Mouse (Mus musculus): ENCODE results near the gene Arhgap21.

The Arhgap21 gene

DNA sequence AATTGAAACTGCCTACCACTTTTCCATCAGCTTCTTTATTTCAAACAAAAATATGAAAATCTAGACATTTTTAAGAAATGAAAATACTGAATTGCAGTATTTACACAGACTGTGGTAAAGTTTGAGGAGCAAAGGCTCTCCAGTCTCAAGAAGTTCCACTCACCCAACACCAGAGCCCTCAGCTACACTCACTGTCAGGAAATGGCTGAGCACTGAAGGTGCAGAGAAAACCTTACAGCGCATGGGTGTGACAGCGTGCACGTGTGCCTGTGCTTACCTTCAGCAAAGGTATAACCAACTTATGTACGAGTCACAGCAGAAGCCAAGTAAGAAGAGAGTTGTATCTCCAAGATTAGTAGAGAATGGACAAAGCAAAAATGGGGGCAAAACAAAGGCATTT, 66.8 kb downstream of the Arhgap21 start:
- no peak for DNase-seq (ENCODE audit: low read depth in 2 of 2, low spot score in 2 of 2)

DNA sequence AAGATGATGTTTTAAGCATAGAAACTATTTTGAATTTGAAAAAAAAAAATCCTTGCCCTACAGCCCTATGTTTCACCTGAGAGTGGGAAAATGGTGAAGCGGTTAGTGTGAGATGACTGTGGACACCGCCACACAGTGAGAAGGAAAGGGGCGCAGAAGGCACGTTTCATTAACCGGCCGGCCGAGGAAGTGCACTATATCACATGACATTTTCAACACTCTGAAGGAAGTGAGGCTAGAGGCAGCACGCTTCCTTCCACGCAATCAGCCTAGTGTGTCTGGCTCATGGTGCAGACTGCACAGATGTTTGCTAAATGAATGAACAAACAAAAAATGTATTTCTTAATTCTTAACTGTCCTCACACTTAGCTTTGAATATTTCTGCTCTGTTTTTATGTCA, 69.4 kb downstream of the Arhgap21 start:
- DNase-seq (ENCODE audit: low read depth in 2 of 2, low spot score in 2 of 2): peak in 1 of 2 experiments; percentile 5

DNA sequence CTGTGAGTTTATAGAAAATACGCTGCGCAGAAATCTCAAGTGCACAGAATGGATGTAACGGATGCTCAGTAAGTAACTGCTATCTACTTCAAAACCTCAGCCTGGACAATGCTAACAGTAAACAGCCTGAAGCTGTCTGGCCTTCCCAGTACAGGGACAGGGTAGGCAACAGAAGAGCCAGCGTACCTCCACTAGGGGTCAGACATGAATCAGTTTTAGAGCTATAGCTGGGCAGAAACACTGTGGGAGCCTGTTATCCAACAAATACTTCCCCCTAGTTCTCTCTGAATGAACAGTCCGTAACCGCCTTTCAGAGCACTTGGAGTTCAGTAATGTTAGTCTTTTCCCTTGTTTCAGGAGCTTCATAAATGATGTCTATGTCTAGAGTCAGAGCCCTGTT, 70.0 kb downstream of the Arhgap21 start:
- DNase-seq (ENCODE audit: low read depth in 2 of 2, low spot score in 2 of 2): peak; percentile 52 to 69

DNA sequence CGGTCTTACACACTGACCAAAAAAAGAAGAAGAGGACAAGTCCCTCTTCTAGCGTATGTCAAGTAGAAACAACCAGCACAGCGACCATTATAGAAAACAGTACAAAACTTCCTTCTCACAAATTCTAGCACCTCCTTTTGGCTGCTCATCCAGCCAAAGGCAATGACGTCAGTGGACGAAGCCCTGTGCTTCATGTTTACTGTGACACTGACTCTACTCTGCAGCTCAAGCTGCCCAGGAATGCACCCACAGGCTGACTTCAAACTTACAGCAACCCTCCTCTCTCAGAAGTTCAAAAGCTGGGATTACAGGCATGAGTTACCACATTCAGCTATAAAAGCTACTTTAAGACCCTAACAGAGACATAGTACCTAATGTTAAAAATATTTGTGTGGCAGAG, 72.2 kb downstream of the Arhgap21 start:
- DNase-seq (ENCODE audit: low read depth in 2 of 2, low spot score in 2 of 2): no peak

DNA sequence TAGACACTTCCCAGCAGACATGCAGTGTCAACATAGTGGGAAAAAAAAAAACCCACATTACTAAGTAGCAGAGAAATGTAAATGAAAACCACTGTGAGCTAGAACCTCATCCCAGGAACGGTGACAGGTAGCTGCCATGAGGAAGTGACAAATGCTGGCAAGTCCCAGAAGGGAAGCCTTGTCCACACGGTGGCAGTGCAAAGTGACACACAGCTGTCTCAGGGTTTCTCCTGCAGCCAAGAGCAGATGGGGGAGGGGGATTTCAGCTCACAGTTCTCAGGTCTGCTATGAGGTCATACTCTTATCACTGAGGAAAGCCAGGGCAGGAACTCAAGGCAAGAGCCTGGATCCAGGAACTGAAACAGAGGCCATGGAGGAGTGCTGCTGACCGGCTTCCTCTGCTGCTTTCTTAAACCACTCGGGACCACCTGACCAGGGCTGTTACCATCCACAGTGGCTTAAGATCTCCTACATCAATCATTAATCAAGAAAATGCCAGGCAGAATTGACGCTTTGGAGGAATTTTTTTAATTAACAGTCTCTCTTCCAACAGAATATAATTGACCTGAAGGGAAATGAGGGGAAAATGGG, 74.5 kb downstream of the Arhgap21 start:
- DNase-seq (ENCODE audit: low read depth in 2 of 2, low spot score in 2 of 2): no peak

DNA sequence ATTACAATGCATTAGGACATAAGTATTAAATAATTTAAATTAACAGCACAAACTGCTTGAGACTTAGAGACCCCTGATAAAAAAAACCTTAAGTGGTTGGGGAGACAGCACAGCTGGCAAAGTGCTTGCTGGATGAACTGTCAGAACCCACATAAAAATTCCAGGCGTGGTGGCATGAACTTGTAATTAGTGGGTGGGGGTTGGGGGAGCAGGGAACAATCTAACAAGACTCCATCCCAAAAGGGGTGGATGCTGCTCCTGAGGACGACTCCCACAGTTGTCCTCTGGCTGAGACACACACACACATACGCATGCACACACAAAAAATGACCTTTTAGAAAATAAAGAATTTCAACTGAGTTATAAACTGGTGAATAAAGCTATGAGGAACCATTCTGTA, 79.9 kb downstream of the Arhgap21 start:
- no peak for DNase-seq (ENCODE audit: low read depth in 2 of 2, low spot score in 2 of 2)

DNA sequence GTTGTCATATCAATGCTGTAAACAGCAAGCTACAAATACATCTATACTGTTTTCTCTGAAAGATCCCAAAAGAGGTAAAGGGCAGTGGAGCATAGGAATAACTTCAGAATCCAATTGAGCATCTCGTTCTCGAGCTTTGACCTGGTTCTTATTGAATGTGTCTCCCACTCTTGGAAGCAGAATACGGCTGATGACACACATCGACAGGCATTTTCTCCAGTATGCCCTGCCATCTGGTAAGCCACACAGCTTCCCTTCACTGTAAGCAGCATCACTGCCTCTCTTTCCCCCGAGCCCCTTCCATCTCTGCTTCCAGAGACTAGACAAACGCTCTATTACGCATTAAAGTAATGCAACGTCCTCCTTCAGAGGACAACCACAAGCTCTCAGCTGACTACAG, 85.4 kb downstream of the Arhgap21 start:
- DNase-seq (ENCODE audit: low read depth in 2 of 2, low spot score in 2 of 2): no peak

DNA sequence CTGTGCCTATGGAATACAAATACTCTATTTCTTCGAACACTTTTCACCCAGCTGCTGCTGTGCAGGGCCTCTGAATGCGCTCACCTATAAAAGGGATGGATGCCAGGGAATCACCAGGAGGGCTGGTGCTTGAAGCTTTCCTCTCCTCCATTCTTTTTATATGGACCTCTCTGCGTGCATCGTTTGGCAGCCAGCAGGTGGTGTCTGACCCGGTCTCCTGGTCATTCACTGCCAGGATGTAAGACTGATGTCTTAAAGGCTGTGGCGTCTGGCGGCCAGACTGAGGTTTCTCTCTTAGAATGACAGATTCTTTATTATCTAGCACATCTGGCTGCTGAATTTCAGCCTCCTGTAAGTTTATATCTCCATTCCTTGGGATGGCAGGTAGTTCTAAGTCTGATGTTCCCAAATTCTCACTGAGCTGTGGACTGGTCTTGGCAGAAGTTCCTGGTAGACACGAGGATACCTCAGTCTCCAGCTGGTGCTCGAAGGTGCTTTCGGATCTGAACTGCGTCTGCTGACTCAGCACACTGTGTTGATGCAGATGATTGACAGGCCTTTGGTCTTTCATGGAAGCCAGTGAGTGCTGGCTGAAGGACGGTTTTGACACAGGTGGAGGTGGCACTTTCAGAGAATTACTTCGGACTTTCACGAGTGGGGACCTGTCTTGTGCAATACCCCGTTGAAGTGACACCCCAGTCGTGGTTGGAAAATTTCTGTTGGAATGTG, 88.6 kb downstream of the Arhgap21 start:
- DNase-seq (ENCODE audit: low read depth in 2 of 2, low spot score in 2 of 2): no peak

DNA sequence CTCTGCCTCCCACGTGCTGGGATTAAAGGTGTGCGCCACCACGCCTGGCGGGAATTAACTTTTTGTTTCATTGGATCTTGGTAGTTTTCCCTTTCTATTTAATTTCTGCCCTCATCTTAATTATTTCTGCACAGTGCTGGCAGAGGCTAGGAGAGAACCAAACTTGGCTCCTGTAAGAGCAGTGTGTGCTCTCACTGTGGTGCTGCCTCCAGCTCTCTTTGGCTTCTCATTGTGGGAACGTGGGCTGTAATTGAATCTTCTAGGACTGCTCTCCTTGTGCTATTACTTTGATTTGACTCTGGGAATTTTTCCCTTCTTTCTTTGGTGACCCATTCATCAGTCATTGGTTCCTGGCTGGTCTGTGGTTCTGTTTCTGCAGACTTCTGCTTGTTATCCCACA, 94.1 kb downstream of the Arhgap21 start:
- no peak for DNase-seq (ENCODE audit: low read depth in 2 of 2, low spot score in 2 of 2)

DNA sequence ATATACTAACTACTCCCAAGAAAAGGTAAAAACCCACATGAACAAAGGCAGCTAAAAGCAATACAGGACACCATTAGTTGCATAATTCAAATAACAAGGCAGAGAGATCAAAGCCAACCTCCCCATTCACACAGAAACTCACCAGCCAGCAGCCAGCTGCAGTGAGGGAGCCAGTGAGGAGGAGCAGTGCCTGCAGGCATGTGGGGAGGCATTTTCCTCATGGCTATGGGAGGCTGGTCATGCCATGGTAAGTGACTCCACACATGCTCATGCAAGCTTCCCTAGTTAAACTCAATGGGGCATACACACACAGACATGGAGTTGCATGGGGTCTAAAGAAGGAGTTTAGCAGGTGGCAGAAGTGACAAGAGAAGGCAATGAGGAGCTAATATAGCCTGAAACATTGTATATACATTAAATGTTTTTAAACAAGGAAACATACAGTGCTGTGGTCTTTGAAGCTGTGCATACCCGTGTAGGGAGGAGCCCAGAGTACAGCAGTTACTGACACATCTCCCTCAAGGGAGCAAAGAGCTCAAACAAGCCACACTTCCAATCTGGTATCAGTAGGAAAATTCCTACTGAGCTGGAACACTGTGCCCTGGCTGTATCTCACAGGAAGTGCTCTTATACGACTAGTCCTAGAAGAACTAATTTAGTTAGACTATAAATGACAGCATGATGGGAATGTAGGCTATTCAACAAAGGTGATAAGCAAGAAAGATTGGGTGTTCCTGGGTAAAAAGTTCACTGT, 99.3 kb downstream of the Arhgap21 start:
- DNase-seq (ENCODE audit: low read depth in 2 of 2, low spot score in 2 of 2): no peak

DNA sequence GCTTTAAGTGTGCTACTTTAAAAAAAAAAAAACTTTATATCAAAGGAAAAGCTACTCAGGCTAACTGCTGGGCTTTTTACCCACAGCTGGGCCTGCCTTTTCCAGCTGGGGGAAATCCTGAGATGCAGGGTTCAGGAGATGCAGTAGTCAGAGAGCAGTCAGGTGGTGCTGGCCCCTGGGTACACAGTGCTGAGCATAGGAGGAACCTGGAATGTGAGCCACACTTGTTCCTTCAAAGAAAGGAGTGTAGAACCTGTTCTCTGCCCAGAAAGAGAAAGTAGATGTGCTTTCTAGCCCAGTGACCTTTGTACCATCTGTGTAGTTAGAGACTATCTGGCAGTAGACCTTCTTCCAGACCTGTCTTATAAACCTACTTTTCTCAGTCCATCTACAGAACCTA, 100.6 kb downstream of the Arhgap21 start:
- DNase-seq (ENCODE audit: low read depth in 2 of 2, low spot score in 2 of 2): no peak

DNA sequence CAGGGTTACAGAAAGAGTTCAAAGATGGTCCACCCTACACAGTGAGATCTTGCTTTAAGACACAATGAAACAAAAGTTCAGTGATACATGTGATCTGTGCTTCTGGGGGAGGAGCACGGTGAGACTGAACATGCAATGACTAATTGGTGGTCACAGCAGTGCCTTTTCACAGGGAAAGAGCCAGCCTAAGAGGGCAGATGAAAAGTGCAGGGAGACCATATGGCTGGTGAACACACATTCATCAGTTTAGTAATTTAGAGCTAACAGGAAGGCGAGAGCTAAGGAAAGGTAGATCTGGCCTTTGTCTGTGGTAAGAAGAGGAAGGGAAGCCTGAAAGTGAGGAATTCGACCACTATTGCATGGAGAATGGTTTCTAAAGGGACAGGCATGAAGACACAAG, 102.9 kb downstream of the Arhgap21 start:
- DNase-seq (ENCODE audit: low read depth in 2 of 2, low spot score in 2 of 2): no peak

DNA sequence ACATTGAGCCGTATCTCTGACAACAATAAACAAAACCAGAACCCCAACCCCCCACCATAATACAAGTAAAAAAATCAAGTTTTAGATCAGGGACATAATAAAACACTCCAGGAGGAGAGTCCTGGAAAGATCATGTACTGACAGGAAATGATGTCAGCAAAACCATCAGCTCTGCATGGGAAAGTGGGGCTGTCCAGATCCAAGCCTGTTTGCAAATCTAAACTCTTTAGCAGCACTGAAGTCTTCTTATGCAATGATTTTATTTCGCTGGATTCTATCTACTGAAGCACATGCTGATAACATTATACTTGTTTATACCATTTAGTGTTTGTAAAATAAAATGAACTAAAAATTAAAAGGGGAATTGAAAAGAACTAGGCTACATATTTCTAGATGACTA, 104.1 kb downstream of the Arhgap21 start:
- DNase-seq (ENCODE audit: low read depth in 2 of 2, low spot score in 2 of 2): no peak

DNA sequence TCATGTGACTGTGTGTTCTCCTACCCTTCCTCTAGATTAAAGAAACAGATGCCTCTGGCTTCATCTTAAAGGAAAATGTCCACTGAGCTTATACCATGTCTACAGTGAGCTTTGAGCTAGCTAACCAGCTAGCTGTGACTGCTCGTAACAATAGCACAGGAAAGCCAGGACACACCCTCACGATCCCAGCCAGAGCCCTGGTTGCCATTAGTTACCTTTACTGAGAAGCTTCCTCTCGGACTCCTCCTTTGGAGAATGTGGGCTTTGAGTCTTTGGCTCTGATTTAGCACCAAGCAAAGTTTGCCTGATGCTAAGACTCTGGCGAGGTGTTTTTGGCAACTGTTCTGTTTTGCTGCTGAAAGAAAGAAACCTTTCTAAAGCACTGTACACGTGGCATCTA, 107.9 kb downstream of the Arhgap21 start:
- DNase-seq (ENCODE audit: low read depth in 2 of 2, low spot score in 2 of 2): no peak

DNA sequence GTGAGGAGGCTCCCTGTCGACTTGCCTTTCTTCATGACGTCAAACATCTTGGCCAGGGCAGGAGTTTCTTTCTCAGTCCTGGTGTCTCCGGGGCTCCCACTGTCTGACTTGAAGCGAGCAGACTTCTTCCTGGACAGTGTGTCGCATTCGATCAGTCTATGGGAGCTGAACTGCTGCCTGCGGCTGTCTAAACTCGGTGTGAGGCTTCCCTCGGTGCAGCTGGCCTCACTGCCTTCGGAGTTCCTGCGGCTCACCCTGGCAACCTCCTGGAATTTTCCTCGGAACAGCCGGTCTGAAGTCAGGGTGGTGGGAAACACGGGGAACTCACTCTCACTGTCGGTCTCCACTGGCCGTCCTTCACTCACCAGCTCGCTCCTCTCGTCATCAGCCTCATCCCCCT, 119.3 kb downstream of the Arhgap21 start:
- no peak for DNase-seq (ENCODE audit: low read depth in 2 of 2, low spot score in 2 of 2)

DNA sequence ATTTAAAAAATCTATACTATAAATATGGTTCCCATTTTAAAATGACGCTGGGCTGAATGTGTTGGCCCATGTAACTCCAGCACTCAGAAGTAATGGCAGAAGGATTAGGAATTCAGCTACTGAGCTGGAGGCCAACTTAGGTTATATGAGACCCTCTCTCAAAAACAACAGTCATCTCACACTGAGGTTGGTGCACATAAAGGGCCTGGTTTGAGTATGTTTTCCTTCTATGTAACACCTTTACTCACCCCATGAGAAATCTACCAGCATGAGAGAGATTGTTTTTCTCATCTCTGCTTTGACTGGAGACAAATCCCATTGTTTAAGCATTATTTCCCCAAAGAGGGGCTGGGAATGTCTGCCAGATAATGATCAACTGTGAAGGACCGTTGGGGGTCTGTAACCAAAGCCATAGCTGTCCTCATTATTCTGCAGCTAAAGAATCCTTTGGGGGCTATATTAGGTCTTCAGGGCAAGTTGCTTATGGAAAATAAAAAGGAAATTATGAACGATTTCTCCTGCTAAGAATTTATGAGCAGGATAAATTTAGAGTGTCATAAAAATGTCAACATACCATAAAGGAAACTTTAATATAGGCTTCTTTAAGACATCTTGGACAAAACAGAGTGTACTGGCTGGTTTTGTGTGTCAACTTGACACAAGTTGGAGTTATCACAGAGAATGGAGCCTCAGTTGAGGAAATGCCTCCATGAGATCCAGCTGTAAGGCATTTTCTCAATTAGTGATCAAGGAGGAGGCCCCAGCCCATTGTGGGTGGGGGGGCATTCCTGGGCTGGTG, 136.9 kb downstream of the Arhgap21 start:
- no peak for DNase-seq (ENCODE audit: low read depth in 2 of 2, low spot score in 2 of 2)

DNA sequence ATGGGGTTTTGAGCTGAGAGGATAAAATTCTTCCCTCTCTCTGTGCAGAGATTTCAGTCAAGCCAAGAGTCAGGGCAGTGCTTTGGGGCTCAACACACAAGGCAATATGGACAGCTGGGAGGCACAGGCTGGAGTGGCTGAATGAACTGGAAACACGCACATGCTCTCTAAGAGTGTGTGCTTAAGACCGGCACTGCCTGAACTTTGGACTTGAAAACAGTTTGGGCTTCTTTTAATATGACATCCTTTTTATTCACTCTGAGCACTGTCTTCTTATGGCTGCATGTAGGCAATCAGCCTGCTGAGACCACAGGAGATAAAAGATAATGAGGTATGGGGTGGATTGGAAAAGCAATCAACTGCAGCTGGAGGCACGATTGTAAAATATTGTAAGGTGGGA, 137.8 kb downstream of the Arhgap21 start:
- DNase-seq (ENCODE audit: low read depth in 2 of 2, low spot score in 2 of 2): no peak

DNA sequence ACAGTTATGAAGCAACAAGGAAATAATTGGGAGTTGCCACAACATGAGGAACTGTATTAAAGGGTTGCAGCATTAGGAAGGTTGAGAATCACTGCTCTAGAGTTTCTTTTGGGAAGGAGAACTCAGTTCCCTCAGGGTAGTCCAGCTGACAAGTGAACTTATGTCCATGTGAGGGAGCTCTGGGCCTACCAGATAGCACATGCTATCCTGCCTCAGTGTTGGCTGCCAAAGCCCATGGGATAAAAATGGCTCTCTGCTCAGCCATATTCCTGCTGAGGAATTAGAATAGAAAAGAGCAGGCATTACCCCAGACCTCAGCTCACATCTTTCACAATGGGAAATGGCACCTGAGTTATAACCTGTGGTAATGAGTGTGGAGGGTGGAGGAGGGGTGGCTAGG, 142.4 kb downstream of the Arhgap21 start:
- DNase-seq (ENCODE audit: low read depth in 2 of 2, low spot score in 2 of 2): no peak

DNA sequence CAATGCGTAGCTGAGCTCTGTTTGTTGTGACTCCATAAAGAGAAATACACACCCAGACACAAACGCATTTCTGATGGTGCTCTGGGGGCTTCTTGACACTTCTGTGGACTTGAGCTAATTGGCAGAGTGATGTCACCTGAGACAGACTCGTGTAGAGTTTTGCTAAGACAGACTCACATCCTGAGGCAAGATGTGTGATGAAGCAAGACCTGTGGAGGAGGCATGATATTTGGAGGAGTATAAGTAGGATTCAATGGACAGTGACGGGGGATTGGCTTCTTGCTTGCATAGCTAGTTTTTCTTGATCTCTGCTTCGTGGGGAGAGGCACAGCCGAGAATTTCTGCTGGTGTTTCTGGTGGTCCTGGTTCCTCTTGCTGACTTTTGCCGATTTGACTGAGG, 150.5 kb downstream of the Arhgap21 start:
- DNase-seq (ENCODE audit: low read depth in 2 of 2, low spot score in 2 of 2): no peak

DNA sequence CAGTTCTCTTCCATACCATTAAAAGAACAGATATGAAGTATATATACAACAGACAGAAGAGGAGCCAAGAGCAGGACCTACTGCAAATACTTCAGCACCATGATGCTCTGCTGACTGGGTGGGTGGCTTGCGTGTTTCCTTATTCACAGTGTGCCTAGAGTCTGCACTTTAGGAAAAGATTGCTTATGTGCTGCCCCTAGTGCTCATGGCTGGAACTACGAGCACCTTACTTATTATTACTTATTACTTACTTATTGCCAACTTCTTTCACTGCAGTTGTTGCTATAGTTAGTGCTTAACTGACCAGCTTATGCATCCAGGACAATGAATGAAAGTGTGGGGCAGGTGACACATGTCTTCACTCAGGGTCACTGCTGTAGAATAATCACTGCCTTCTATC, 154.7 kb downstream of the Arhgap21 start:
- DNase-seq (ENCODE audit: low read depth in 2 of 2, low spot score in 2 of 2): no peak

DNA sequence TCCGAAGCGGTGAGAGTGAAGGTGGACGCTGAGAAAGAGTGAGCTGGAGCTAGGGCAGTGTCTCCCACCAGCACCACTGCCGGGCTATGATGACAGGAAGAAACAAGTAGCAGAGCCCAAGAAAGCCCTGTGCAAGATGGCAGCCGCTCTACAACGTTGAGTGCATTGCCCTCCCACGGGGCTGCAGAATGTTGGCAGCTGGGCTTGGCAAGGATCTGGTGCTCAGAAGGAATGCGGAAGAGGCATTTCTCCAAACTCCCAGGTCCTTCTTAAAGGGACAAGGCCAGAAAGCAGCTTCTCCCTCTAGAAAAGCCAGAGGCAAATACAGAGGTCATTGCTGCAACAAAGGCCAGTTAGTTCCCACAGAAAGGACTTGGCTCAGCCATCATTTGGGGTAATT, 157.2 kb downstream of the Arhgap21 start:
- DNase-seq (ENCODE audit: low read depth in 2 of 2, low spot score in 2 of 2): no peak

All from CD8-positive naive resting alpha-beta T cell, adult 2 months (primary cell).